Mouse (Mus musculus) kidney, embryonic 16.5 days (tissue): ENCODE data around the gene Olfr809. TPM values are rescaled to one million over a fixed set of nuclear protein-coding genes. Genes with fewer than 3 reads are reported as not detected.

Experiments used
- ATAC-seq: fragments of 200-750 bp; cut with Nextera tagmentation; 2 replicates; pipeline ENCODE4 v1.8.0; 2017; ENCODE audit warnings: moderate TSS enrichment; ENCODE audit not compliant: low FRiP score, low TSS enrichment
- H3K27ac ChIP-seq: fragments of 300-500 bp; sonication (generic); 2 replicates; pipeline ENCODE4 v1.5.1; 2014; ENCODE audit warnings: low read length
- H3K27me3 ChIP-seq: fragments of 300-500 bp; sonication (generic); 2 replicates; pipeline ENCODE4 v1.6.1; 2014; ENCODE audit warnings: low read length, control low read depth, mixed read lengths; ENCODE audit not compliant: insufficient read depth
- H3K36me3 ChIP-seq: fragments of 300-500 bp; sonication (generic); 2 replicates; pipeline ENCODE4 v1.6.1; 2014; ENCODE audit warnings: low read length, control low read depth, mixed read lengths; ENCODE audit not compliant: insufficient read depth
- H3K4me1 ChIP-seq: fragments of 300-500 bp; sonication (generic); 2 replicates; pipeline ENCODE4 v1.6.1; 2014; ENCODE audit warnings: low read length, control low read depth, mixed read lengths; ENCODE audit not compliant: insufficient read depth
- H3K4me2 ChIP-seq: fragments of 300-500 bp; sonication (generic); replicated peaks from 2 replicates; pipeline ENCODE4 v1.6.1; 2014; ENCODE audit warnings: low read depth, low read length
- H3K4me3 ChIP-seq: fragments of 300-500 bp; sonication (generic); 2 replicates; pipeline ENCODE4 v1.5.1; 2014; ENCODE audit warnings: mild to moderate bottlenecking, low read length
- H3K9ac ChIP-seq: fragments of 300-500 bp; sonication (generic); replicated peaks from 2 replicates; pipeline ENCODE4 v1.6.1; 2014; ENCODE audit warnings: low read length
- H3K9me3 ChIP-seq: fragments of 300-500 bp; sonication (generic); 2 replicates; pipeline ENCODE4 v1.6.1; 2016; ENCODE audit warnings: low read length, control low read depth
- WGBS: fragments of 180-500 bp; shearing (Covaris S2); extraction: QIAGEN DNeasy Blood & Tissue Kit; methylation state at CpG from one replicate; pipeline ENCODE4 v1.1.7; 2014; 5-methylcytosine and 5-hydroxymethylcytosine counted together
- microRNA-seq: library from miRNA; unstranded; fragments of <30 nt; microRNA quantifications from one replicate; pipeline ENCODE4, GENCODE M21; 2016
- polyA plus RNA-seq: library from polyadenylated mRNA; unstranded; fragments of >200 nt; fragmentation: Nextera tagmentation; extraction: Ambion mirVana; gene quantifications from 2 replicates; pipeline ENCODE4 v1.2.1, GENCODE M21; 2015

Gene Olfr809
- not detected in 2 replicates for polyA plus RNA-seq

- H3K4me1 ChIP-seq = no peaks in the 10 kb centered on the region
- H3K36me3 ChIP-seq = no peaks in the 10 kb centered on the region
- no peaks in the 10 kb centered on the region for H3K27me3 ChIP-seq
- H3K9ac ChIP-seq = no peak within 1 kb of the TSS
- H3K9me3 ChIP-seq = no peaks in the 10 kb centered on the region
- no peak within 1 kb of the TSS for H3K4me3 ChIP-seq
- ATAC-seq = no peak
- H3K4me2 ChIP-seq = no peak within 1 kb of the TSS
- H3K27ac ChIP-seq = no peak within 1 kb of the TSS
Measured at GRCm38 (mm10) chr10:129774338-129774737, at the start of gene Olfr809. Gene Olfr809, plus strand, starts transcription at chr10:129774638.

GRCm38 (mm10) chr10:129729275-129729674, 45.2 kb upstream of the Olfr809 start, which contains the start of gene Olfr805:
Gene Olfr805, minus strand, starts transcription at chr10:129729375.
- H3K27me3 ChIP-seq = no peaks in the 10 kb centered on the region
- H3K4me3 ChIP-seq = no peak within 1 kb of the TSS
- 89% methylated on average over 2 of the region's 2 CpGs for WGBS
- H3K4me1 ChIP-seq = no peaks in the 10 kb centered on the region
- ATAC-seq = no peak
- no peak within 1 kb of the TSS for H3K9ac ChIP-seq
- H3K4me2 ChIP-seq = no peak within 1 kb of the TSS
- H3K36me3 ChIP-seq = no peaks in the 10 kb centered on the region
- H3K9me3 ChIP-seq = no peaks in the 10 kb centered on the region
- H3K27ac ChIP-seq = no peak within 1 kb of the TSS

GRCm38 (mm10) chr10:129741821-129742220, 32.6 kb upstream of the Olfr809 start, which contains the start of gene Olfr806:
Gene Olfr806, minus strand, starts transcription at chr10:129741921.
- ATAC-seq = no peak
- H3K36me3 ChIP-seq = no peaks in the 10 kb centered on the region
- H3K9ac ChIP-seq = no peak within 1 kb of the TSS
- H3K9me3 ChIP-seq = no peaks in the 10 kb centered on the region
- H3K27ac ChIP-seq = no peak within 1 kb of the TSS
- no peak within 1 kb of the TSS for H3K4me2 ChIP-seq
- no peak within 1 kb of the TSS for H3K4me3 ChIP-seq
- no peaks in the 10 kb centered on the region for H3K4me1 ChIP-seq
- H3K27me3 ChIP-seq = no peaks in the 10 kb centered on the region

GRCm38 (mm10) chr10:129757693-129758092, 16.7 kb upstream of the Olfr809 start, which contains the start of gene Olfr807:
Gene Olfr807, minus strand, starts transcription at chr10:129757793.
- no peak within 1 kb of the TSS for H3K9ac ChIP-seq
- 88% methylated on average over 1 of the region's 1 CpGs for WGBS
- no peak within 1 kb of the TSS for H3K27ac ChIP-seq
- H3K4me2 ChIP-seq = no peak within 1 kb of the TSS
- no peak for ATAC-seq
- no peak within 1 kb of the TSS for H3K4me3 ChIP-seq
- H3K9me3 ChIP-seq = no peaks in the 10 kb centered on the region
- no peaks in the 10 kb centered on the region for H3K27me3 ChIP-seq
- no peaks in the 10 kb centered on the region for H3K36me3 ChIP-seq
- no peaks in the 10 kb centered on the region for H3K4me1 ChIP-seq

DNA sequence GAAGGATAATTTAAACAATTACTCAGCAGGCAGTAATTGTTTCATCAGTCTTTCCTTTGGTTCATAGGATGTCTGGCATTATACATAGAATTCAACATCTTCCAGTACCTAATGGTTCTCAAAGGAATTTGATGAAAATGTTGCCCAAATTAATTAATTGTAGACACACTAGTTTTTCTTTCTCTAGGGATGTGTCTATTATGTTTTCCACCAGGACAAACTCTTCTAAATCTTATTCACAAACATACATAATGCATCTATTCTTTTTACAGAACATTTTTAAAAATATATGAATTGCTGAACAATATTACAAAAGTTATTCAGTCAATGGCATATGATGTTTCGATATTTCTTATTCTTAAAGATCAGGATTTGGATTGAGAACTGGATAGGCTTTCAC, 9.3 kb upstream of the Olfr809 start, which contains the start of gene Olfr808:
Gene Olfr808 (plus strand): TSS at position 301 of the 400 bp plus-strand sequence.
- Histone ChIP-seq H3K36me3 (no peaks in the 10 kb centered on the region), H3K4me3 (no peak within 1 kb of the TSS), H3K4me2 (no peak within 1 kb of the TSS), H3K4me1 (no peaks in the 10 kb centered on the region), H3K9me3 (no peaks in the 10 kb centered on the region), H3K9ac (no peak within 1 kb of the TSS), H3K27me3 (no peaks in the 10 kb centered on the region), H3K27ac (no peak within 1 kb of the TSS)
- 89% methylated on average over 1 of the region's 1 CpGs for WGBS
- no peak for ATAC-seq

GRCm38 (mm10) chr10:129778123-129778522, 3.7 kb downstream of the Olfr809 start:
- Histone ChIP-seq H3K27me3 (no peaks in the 10 kb centered on the region), H3K4me2 (no peak overlapping the region), H3K9ac (no peak overlapping the region), H3K27ac (no peak overlapping the region), H3K4me3 (no peak overlapping the region), H3K36me3 (no peaks in the 10 kb centered on the region), H3K4me1 (no peaks in the 10 kb centered on the region), H3K9me3 (no peaks in the 10 kb centered on the region)
- ATAC-seq = no peak

- Histone ChIP-seq H3K36me3 (no peaks in the 10 kb centered on the region), H3K27ac (no peak within 1 kb of the TSS), H3K9ac (no peak within 1 kb of the TSS), H3K4me3 (no peak within 1 kb of the TSS), H3K27me3 (no peaks in the 10 kb centered on the region), H3K9me3 (no peaks in the 10 kb centered on the region), H3K4me2 (no peak within 1 kb of the TSS), H3K4me1 (no peaks in the 10 kb centered on the region)
- no peak for ATAC-seq
Measured at GRCm38 (mm10) chr10:129794817-129795216, 20.4 kb downstream of the Olfr809 start, which contains the start of gene Olfr810. Gene Olfr810, minus strand, starts transcription at chr10:129794917.

- H3K4me3 ChIP-seq = no peak within 1 kb of the TSS
- 83% methylated on average over 4 of the region's 4 CpGs for whole genome bisulfite sequencing
- no peaks in the 10 kb centered on the region for H3K27me3 ChIP-seq
- no peaks in the 10 kb centered on the region for H3K9me3 ChIP-seq
- H3K27ac ChIP-seq = no peak within 1 kb of the TSS
- H3K4me2 ChIP-seq = no peak within 1 kb of the TSS
- no peaks in the 10 kb centered on the region for H3K36me3 ChIP-seq
- ATAC-seq = no peak
- H3K9ac ChIP-seq = no peak within 1 kb of the TSS
- H3K4me1 ChIP-seq = no peaks in the 10 kb centered on the region
Measured at GRCm38 (mm10) chr10:129804296-129804695, 29.9 kb downstream of the Olfr809 start, which contains the start of gene Olfr811. Gene Olfr811, minus strand, starts transcription at chr10:129804396.

Small RNA genes within 50 kb of the gene (microRNA-seq; reads per million reads assigned to microRNA genes)
- not detected for gene Gm24485

Other genes starting within 250 kb of the Olfr809 start
- gene Olfr792, start 235.5 kb upstream of the Olfr809 start, polyA plus RNA-seq = not detected in 2 replicates
- gene Olfr794, start 207.0 kb upstream of the Olfr809 start, polyA plus RNA-seq = not detected in 2 replicates
- gene Olfr796, start 162.1 kb upstream of the Olfr809 start, polyA plus RNA-seq = not detected in 2 replicates
- not detected in 2 replicates for gene Olfr798, start 146.7 kb upstream of the Olfr809 start, polyA plus RNA-seq
- not detected in 2 replicates for gene Olfr799, start 137.2 kb upstream of the Olfr809 start, polyA plus RNA-seq
- gene Olfr800, start 116.9 kb upstream of the Olfr809 start, polyA plus RNA-seq = not detected in 2 replicates
- gene Olfr801, start 100.8 kb upstream of the Olfr809 start, polyA plus RNA-seq = not detected in 2 replicates
- gene Olfr802, start 86.5 kb upstream of the Olfr809 start, polyA plus RNA-seq = 0.03 TPM in 1 of 2 replicates, not detected in the other
- not detected in 2 replicates for gene Olfr803, start 80.4 kb upstream of the Olfr809 start, polyA plus RNA-seq
- gene Olfr804, start 71.4 kb upstream of the Olfr809 start, polyA plus RNA-seq = not detected in 2 replicates
- gene Olfr805, start 45.3 kb upstream of the Olfr809 start, polyA plus RNA-seq = not detected in 2 replicates
- gene Olfr806, start 32.7 kb upstream of the Olfr809 start, polyA plus RNA-seq = not detected in 2 replicates
- not detected in 2 replicates for gene Olfr807, start 16.8 kb upstream of the Olfr809 start, polyA plus RNA-seq
- not detected in 2 replicates for gene Olfr808, start 9.2 kb upstream of the Olfr809 start, polyA plus RNA-seq
- not detected in 2 replicates for gene Olfr810, start 20.3 kb downstream of the Olfr809 start, polyA plus RNA-seq
- not detected in 2 replicates for gene Olfr811, start 29.8 kb downstream of the Olfr809 start, polyA plus RNA-seq
- gene Olfr812, start 71.5 kb downstream of the Olfr809 start, polyA plus RNA-seq = not detected in 2 replicates
- not detected in 2 replicates for gene Olfr813, start 80.7 kb downstream of the Olfr809 start, polyA plus RNA-seq
- not detected in 2 replicates for gene Olfr814, start 105.2 kb downstream of the Olfr809 start, polyA plus RNA-seq
- not detected in 2 replicates for gene Olfr815, start 131.2 kb downstream of the Olfr809 start, polyA plus RNA-seq
- gene Olfr816, start 141.0 kb downstream of the Olfr809 start, polyA plus RNA-seq = not detected in 2 replicates
- gene Olfr818, start 174.5 kb downstream of the Olfr809 start, polyA plus RNA-seq = not detected in 2 replicates
- not detected in 2 replicates for gene Olfr819, start 192.6 kb downstream of the Olfr809 start, polyA plus RNA-seq
- not detected in 2 replicates for gene Olfr247, start 201.5 kb downstream of the Olfr809 start, polyA plus RNA-seq
- gene Gm10310, start 210.4 kb downstream of the Olfr809 start, polyA plus RNA-seq = not detected in 2 replicates
- not detected in 2 replicates for gene Olfr820, start 238.0 kb downstream of the Olfr809 start, polyA plus RNA-seq